21 mouse cellular contexts compared by ENCODE assay signal in the genomic region with DNA sequence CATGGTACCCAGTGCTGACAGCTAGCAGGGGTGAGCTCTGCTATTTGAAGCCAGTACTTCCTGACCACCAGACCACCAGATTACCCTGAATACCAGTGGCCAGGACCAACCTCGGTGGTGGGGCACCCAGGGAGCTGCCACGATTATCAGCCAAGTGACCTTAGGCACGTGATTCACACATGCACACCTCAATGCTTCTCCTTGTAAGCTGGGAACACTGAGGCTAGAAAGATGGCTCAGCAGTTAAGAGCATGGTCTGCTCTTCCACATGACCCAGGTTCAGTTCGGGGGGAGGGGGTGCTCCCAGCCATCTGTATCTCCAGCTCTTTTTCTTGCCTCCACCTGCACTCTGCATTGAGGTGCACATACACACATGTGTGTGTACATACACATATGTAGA. TPM values are rescaled to one million over a fixed set of nuclear protein-coding genes. Genes with fewer than 3 reads are reported as not detected.
"Had no signal": no experiment of that assay in that cellular context is flagged by ENCODE, and none has a peak within 500 bp of the region (broad histone marks: within the 10 kb centered on the region; RNA-seq: fewer than 3 reads in every experiment).

No protein-coding gene starts in this region.

- H3K36me3 ChIP-seq: limb, embryonic 10.5 days; limb, embryonic 13.5 days; liver, embryonic 12.5 days; liver, embryonic 15.5 days; lung, embryonic 15.5 days; midbrain, embryonic 10.5 days; midbrain, embryonic 13.5 days; neural tube, embryonic 13.5 days had no signal

- H3K4me3 ChIP-seq: limb, embryonic 10.5 days; limb, embryonic 13.5 days; liver, embryonic 12.5 days; liver, embryonic 15.5 days; lung, embryonic 15.5 days; megakaryocyte, embryonic 14.5 days; midbrain, embryonic 10.5 days; midbrain, embryonic 13.5 days; myocyte; neural tube, embryonic 13.5 days had no signal

- H3K9me3 ChIP-seq: limb, embryonic 10.5 days; limb, embryonic 13.5 days; liver, embryonic 12.5 days; liver, embryonic 15.5 days; lung, embryonic 15.5 days; megakaryocyte, embryonic 14.5 days; midbrain, embryonic 10.5 days; midbrain, embryonic 13.5 days; neural tube, embryonic 13.5 days had no signal

- H3K9ac ChIP-seq: limb, embryonic 13.5 days; liver, embryonic 12.5 days; liver, embryonic 15.5 days; lung, embryonic 15.5 days; midbrain, embryonic 13.5 days; neural tube, embryonic 13.5 days had no signal

- H3K27me3 ChIP-seq: limb, embryonic 13.5 days; lung, embryonic 15.5 days; midbrain, embryonic 13.5 days; neural tube, embryonic 13.5 days had no signal

- H3K4me2 ChIP-seq: limb, embryonic 13.5 days; liver, embryonic 12.5 days; liver, embryonic 15.5 days; lung, embryonic 15.5 days; midbrain, embryonic 13.5 days; neural tube, embryonic 13.5 days had no signal

- DNase-seq: layer of hippocampus, postnatal 36 days; liver; lung, adult 18-20 months; lung, postnatal 10 days; lung, postnatal 36 days; retina, postnatal 1 day; thymus, adult 18-20 months; thymus, postnatal 36 days had no signal

- H3K4me1 ChIP-seq: limb, embryonic 13.5 days; lung, embryonic 15.5 days; midbrain, embryonic 10.5 days; midbrain, embryonic 13.5 days had no signal

- ATAC-seq: intestine, postnatal 0 days; liver, embryonic 12.5 days; midbrain, embryonic 13.5 days; midbrain, embryonic 16.5 days had no signal

- H3K27ac ChIP-seq: limb, embryonic 10.5 days; limb, embryonic 13.5 days; liver, embryonic 12.5 days; liver, embryonic 15.5 days; lung, embryonic 15.5 days; midbrain, embryonic 10.5 days; midbrain, embryonic 13.5 days; neural tube, embryonic 13.5 days had no signal

RNA-seq across cellular contexts. Expression of a gene that starts 5.5 kb away (rescaled TPM):
- polyA plus RNA-seq: limb, embryonic 10.5 days; limb, embryonic 13.5 days; liver, embryonic 12.5 days; liver, embryonic 15.5 days; lung, embryonic 15.5 days; midbrain, embryonic 10.5 days; midbrain, embryonic 13.5 days; midbrain, embryonic 16.5 days; myocyte; neural tube, embryonic 13.5 days; urinary bladder, adult 2 months had no signal
